Mouse (Mus musculus) CH12.LX (cell line): ENCODE data around the gene Kank3. TPM values are rescaled to one million over a fixed set of nuclear protein-coding genes. Genes with fewer than 3 reads are reported as not detected.

Experiments
- DNase-seq: peaks from one replicate; pipeline ENCODE4 v3.0.0-alpha.2; 2013; ENCODE audit errors: extremely low read depth
- H3K27ac ChIP-seq: 2 replicates; pipeline ENCODE4 v1.5.1; 2012; ENCODE audit warnings: low read depth, mild to moderate bottlenecking, control low read depth, moderate library complexity; ENCODE audit not compliant: insufficient read depth
- H3K27me3 ChIP-seq: replicated peaks from 2 replicates; pipeline ENCODE3; 2012; ENCODE audit warnings: inconsistent platforms
- H3K36me3 ChIP-seq, 2 experiments: replicated peaks in 1 of 2; 2 replicates each; pipeline versions ENCODE3 to v1.6.1; 2012; ENCODE audit warnings: inconsistent platforms in 1 of 2, low read length in 1 of 2, mild to moderate bottlenecking in 1 of 2, mixed read lengths in 1 of 2, moderate library complexity in 1 of 2; ENCODE audit not compliant: control insufficient read depth in 1 of 2, insufficient read depth in 1 of 2
- H3K4me1 ChIP-seq, 2 experiments: 2 replicates each; pipeline ENCODE4 v1.6.1; 2012; ENCODE audit warnings: inconsistent platforms in 1 of 2, moderate library complexity in 1 of 2; ENCODE audit not compliant: insufficient read depth in 2 of 2, control insufficient read depth in 1 of 2
- H3K4me2 ChIP-seq: 2 replicates; pipeline ENCODE4 v1.6.1; 2012; ENCODE audit warnings: low read depth, mild to moderate bottlenecking, control low read depth; ENCODE audit not compliant: poor library complexity, insufficient read depth, severe bottlenecking
- H3K4me3 ChIP-seq, 3 experiments: fragments of 150-350 bp in 1 of 3; sonication (generic) in 1 of 3; replicated peaks in 1 of 3; 2 replicates each; pipeline versions ENCODE3 to v1.5.1; 2011 to 2012; ENCODE audit warnings: low read depth in 2 of 3, low read length in 2 of 3, mild to moderate bottlenecking in 2 of 3, moderate library complexity in 2 of 3, control low read depth in 1 of 3, improper control_type of control experiment in 1 of 3, inconsistent platforms in 1 of 3, mixed read lengths in 1 of 3; ENCODE audit not compliant: poor library complexity in 1 of 3
- H3K79me2 ChIP-seq: replicated peaks from 2 replicates; pipeline ENCODE4 v1.6.1; 2012; ENCODE audit warnings: mild to moderate bottlenecking, moderate library complexity; ENCODE audit not compliant: control insufficient read depth, poor library complexity, insufficient read depth, severe bottlenecking; ENCODE audit errors: extremely low read depth
- H3K9ac ChIP-seq: 2 replicates; pipeline ENCODE4 v1.6.1; 2012; ENCODE audit warnings: low read depth, mild to moderate bottlenecking, control low read depth, moderate library complexity; ENCODE audit not compliant: insufficient read depth
- H3K9me3 ChIP-seq: replicated peaks from 2 replicates; pipeline ENCODE3; 2012; ENCODE audit warnings: low read length, inconsistent platforms, mixed read lengths
- BHLHE40 ChIP-seq: IDR thresholded peaks from 2 replicates; pipeline ENCODE4 v1.6.1; 2011; ENCODE audit warnings: mild to moderate bottlenecking, low read depth, low read length, improper control_type of control experiment
- CHD1 ChIP-seq: IDR thresholded peaks from 2 replicates; pipeline ENCODE4 v1.6.1; 2012; ENCODE audit warnings: low read depth, low read length, improper control_type of control experiment, inconsistent platforms
- CHD2 ChIP-seq: IDR thresholded peaks from 2 replicates; pipeline ENCODE4 v1.6.1; 2011; ENCODE audit warnings: low read length, improper control_type of control experiment
- CTCF ChIP-seq, 2 experiments: IDR thresholded peaks in 1 of 2; conservative IDR thresholded peaks in 1 of 2; 2 replicates each; pipeline ENCODE4 v1.5.1; 2011 to 2012; ENCODE audit warnings: low read depth in 2 of 2, low read length in 2 of 2, improper control_type of control experiment in 1 of 2, inconsistent platforms in 1 of 2, mild to moderate bottlenecking in 1 of 2, moderate library complexity in 1 of 2
- ELF1 ChIP-seq: IDR thresholded peaks from 2 replicates; pipeline ENCODE4 v1.6.1; 2014; ENCODE audit warnings: low read depth, mild to moderate bottlenecking, inconsistent platforms, low read length, improper control_type of control experiment
- EP300 ChIP-seq: IDR thresholded peaks from 2 replicates; pipeline ENCODE4 v1.6.1; 2011; ENCODE audit warnings: low read length, improper control_type of control experiment
- ETS1 ChIP-seq: conservative IDR thresholded peaks from 2 replicates; pipeline ENCODE4 v1.6.1; 2012; ENCODE audit warnings: low read depth, mild to moderate bottlenecking, inconsistent platforms, low read length, improper control_type of control experiment, moderate library complexity
- HCFC1 ChIP-seq: IDR thresholded peaks from 2 replicates; pipeline ENCODE4 v1.6.1; 2012; ENCODE audit warnings: low read depth, mild to moderate bottlenecking, inconsistent platforms, low read length, improper control_type of control experiment
- IRF4 ChIP-seq: IDR thresholded peaks from 2 replicates; pipeline ENCODE4 v1.6.1; 2014; ENCODE audit warnings: low read depth, mild to moderate bottlenecking, inconsistent platforms, low read length, improper control_type of control experiment
- JUND ChIP-seq: conservative IDR thresholded peaks from 2 replicates; pipeline ENCODE4 v1.6.1; 2011; ENCODE audit warnings: low read depth, low read length, improper control_type of control experiment
- MAFK ChIP-seq: IDR thresholded peaks from 2 replicates; pipeline ENCODE4 v1.6.1; 2011; ENCODE audit warnings: low read length, improper control_type of control experiment; ENCODE audit not compliant: insufficient replicate concordance
- MAX ChIP-seq: IDR thresholded peaks from 2 replicates; pipeline ENCODE4 v1.6.1; 2011; ENCODE audit warnings: low read length, improper control_type of control experiment
- MAZ ChIP-seq: IDR thresholded peaks from 2 replicates; pipeline ENCODE4 v1.6.1; 2012; ENCODE audit warnings: low read depth, mild to moderate bottlenecking, inconsistent platforms, low read length, improper control_type of control experiment, moderate library complexity
- MXI1 ChIP-seq: IDR thresholded peaks from 2 replicates; pipeline ENCODE4 v1.6.1; 2011; ENCODE audit warnings: mild to moderate bottlenecking, low read depth, low read length, improper control_type of control experiment
- MYC ChIP-seq: IDR thresholded peaks from 2 replicates; pipeline ENCODE4 v1.6.1; 2011; ENCODE audit warnings: low read depth, mild to moderate bottlenecking, improper control_type of control experiment, low read length
- PAX5 ChIP-seq: IDR thresholded peaks from 2 replicates; pipeline ENCODE4 v1.6.1; 2012; ENCODE audit warnings: low read length, inconsistent platforms, mixed read lengths
- POLR2A ChIP-seq: IDR thresholded peaks from 2 replicates; pipeline ENCODE4 v1.6.1; 2011; ENCODE audit warnings: low read depth, mild to moderate bottlenecking, improper control_type of control experiment, low read length
- POLR2AphosphoS2 ChIP-seq: IDR thresholded peaks from 2 replicates; pipeline ENCODE4 v1.6.1; 2011; ENCODE audit warnings: low read depth, low read length, improper control_type of control experiment
- SMC3 ChIP-seq: IDR thresholded peaks from 2 replicates; pipeline ENCODE4 v1.6.1; 2011; ENCODE audit warnings: low read depth, low read length, improper control_type of control experiment
- TCF12 ChIP-seq: IDR thresholded peaks from 2 replicates; pipeline ENCODE4 v1.6.1; 2014; ENCODE audit warnings: low read depth, mild to moderate bottlenecking, inconsistent platforms, low read length, improper control_type of control experiment
- USF1 ChIP-seq: IDR thresholded peaks from 2 replicates; pipeline ENCODE4 v1.6.1; 2014; ENCODE audit warnings: low read depth, mild to moderate bottlenecking, inconsistent platforms, low read length, improper control_type of control experiment
- USF2 ChIP-seq: conservative IDR thresholded peaks from 2 replicates; pipeline ENCODE4 v1.6.1; 2011; ENCODE audit warnings: low read depth, low read length, improper control_type of control experiment
- ZNF384 ChIP-seq: IDR thresholded peaks from 2 replicates; pipeline ENCODE4 v1.6.1; 2012; ENCODE audit warnings: low read depth, low read length, improper control_type of control experiment, inconsistent platforms
- dilution Hi-C: fragments of 300-500 bp; cut with MboI; formaldehyde crosslinking; loops from 2 replicates; pipeline ENCODE4 v1.14.3; 2020; ENCODE audit warnings: low sequenced_read_pairs; ENCODE audit not compliant: extremely low pct_unique_long_range_greater_than_20kb, extremely low pct_ligation_motif_present
- in situ Hi-C: fragments of 300-500 bp; cut with MboI; formaldehyde crosslinking; loops from 3 replicates; pipeline ENCODE4 v1.14.3; 2019; ENCODE audit warnings: low sequenced_read_pairs, low pct_ligation_motif_present, low pct_unique_long_range_greater_than_20kb, mixed read lengths
- polyA plus RNA-seq: library from polyadenylated mRNA; unstranded; fragments of >175 nt; gene quantifications from 2 replicates; pipeline ENCODE4 v1.2.1, GENCODE M21; 2012; ENCODE audit warnings: low read depth; ENCODE audit not compliant: insufficient read length
- total RNA-seq, 2 experiments: library from RNA; depleted of rRNA; stranded (reverse); fragments of 300-350 nt in 1 of 2; fragments of >200 nt in 1 of 2; gene quantifications; 2 replicates each; pipeline ENCODE4 v1.2.3; 2012 to 2014

Gene Kank3
- total and polyA plus RNA-seq, 3 experiments: 0.50 to 15.7 (median 1.8) TPM

- TF ChIP-seq ZNF384: no peak
- no peak for TF ChIP-seq POLR2A
- TF ChIP-seq EP300: no peak
- TF ChIP-seq PAX5: no peak
- no peak for TF ChIP-seq USF2
- TF ChIP-seq ETS1: no peak
- Histone ChIP-seq H3K27ac (no peak overlapping the region), H3K79me2 (no peaks in the 10 kb centered on the region), H3K9ac (no peak overlapping the region), H3K4me3 (no peak overlapping the region), H3K27me3 (peaks cover 15% of the 10 kb centered on the region), H3K36me3 (peaks cover 21 to 49% of the 10 kb centered on the region in 2 experiments), H3K9me3 (no peaks in the 10 kb centered on the region), H3K4me1 (peaks cover 13 to 30% of the 10 kb centered on the region in 2 experiments), H3K4me2 (no peak overlapping the region)
- dilution Hi-C loops (no loop called here), in situ Hi-C loops (no loop called here)
- DNase-seq: no peak
Measured at GRCm38 (mm10) chr17:33779271-33779966, 30.9 kb upstream of the Kank3 start.

GRCm38 (mm10) chr17:33779967-33780295, 30.4 kb upstream of the Kank3 start:
- H3K4me3 ChIP-seq: no peak overlapping the region

GRCm38 (mm10) chr17:33780431-33780830, 29.9 kb upstream of the Kank3 start:
- dilution Hi-C loops: no loop called here
- no peak overlapping the region for H3K27ac ChIP-seq

More at GRCm38 (mm10) chr17:33779967-33780295, 30.4 kb upstream of the Kank3 start:
- Histone ChIP-seq H3K36me3 (peaks cover 17 to 44% of the 10 kb centered on the region in 2 experiments), H3K9ac (0 out of 2 replicates have a peak overlapping the region, but pooled peaks have one; percentile 29), H3K79me2 (no peaks in the 10 kb centered on the region), H3K27ac (no peak overlapping the region), H3K9me3 (no peaks in the 10 kb centered on the region), H3K27me3 (peaks cover 15% of the 10 kb centered on the region), H3K4me1 (peaks cover 13 to 30% of the 10 kb centered on the region in 2 experiments), H3K4me2 (peak overlapping the region; percentile 92; the same call in 1 of the 2 replicates)
- dilution Hi-C loops (no loop called here), in situ Hi-C loops (no loop called here)
- DNase-seq: no peak
- TF ChIP-seq MAX (no peak), SMC3 (no peak), MXI1 (no peak), ZNF384 (no peak), CHD1 (no peak), USF1 (no peak)

More at GRCm38 (mm10) chr17:33780431-33780830, 29.9 kb upstream of the Kank3 start:
- H3K27me3 ChIP-seq: peaks cover 15% of the 10 kb centered on the region
- peak overlapping the region; percentile 92 for H3K4me2 ChIP-seq
- peaks cover 13 to 30% of the 10 kb centered on the region in 2 experiments for H3K4me1 ChIP-seq
- H3K36me3 ChIP-seq: peaks cover 13 to 39% of the 10 kb centered on the region in 2 experiments
- no peaks in the 10 kb centered on the region for H3K79me2 ChIP-seq
- no peak for TF ChIP-seq POLR2AphosphoS2
- TF ChIP-seq BHLHE40: no peak
- TF ChIP-seq TCF12: no peak
- TF ChIP-seq ELF1: no peak
- no peak for TF ChIP-seq HCFC1
- TF ChIP-seq MAFK: 0 out of 2 replicates have a peak, but pooled peaks have one; percentile 22
- TF ChIP-seq MAZ: peak; percentile 46; the same call in 1 of the 2 replicates
- 0 out of 2 replicates have a peak, but pooled peaks have one; percentile 17 for TF ChIP-seq ETS1
- peak; percentile 53 for TF ChIP-seq EP300
- no peak for TF ChIP-seq MYC
- peak; percentile 32; the same call in 1 of the 2 replicates for TF ChIP-seq JUND
- no peak for TF ChIP-seq CTCF (conservative IDR thresholded peaks at IDR 0.05 in 1 of 2, IDR thresholded peaks at IDR 0.05 in 1 of 2; ENCODE audit: low read depth in 2 of 2, low read length in 2 of 2)
- TF ChIP-seq CHD2: no peak
- no peak for TF ChIP-seq IRF4
- H3K4me3 ChIP-seq: peak overlapping the region; percentile 57 to 58 (median 58)
- no peaks in the 10 kb centered on the region for H3K9me3 ChIP-seq
- in situ Hi-C loops: no loop called here
- peak; percentile 60 for DNase-seq
- H3K9ac ChIP-seq: peak overlapping the region; percentile 29
